Mouse (Mus musculus) kidney, postnatal 0 days (tissue): ENCODE measurements around the gene Cabin1. TPM values are rescaled to one million over a fixed set of nuclear protein-coding genes. Genes with fewer than 3 reads are reported as not detected.

Experiments used
- ATAC-seq: fragments of 200-750 bp; cut with Nextera tagmentation; replicated peaks from 2 replicates; pipeline ENCODE4 v1.8.0; 2017; ENCODE audit warnings: low read depth, moderate number of reproducible peaks, moderate TSS enrichment, moderate library complexity; ENCODE audit not compliant: low FRiP score
- DNase-seq: peaks from one replicate; pipeline ENCODE4 v3.0.0-alpha.2; 2016; ENCODE audit warnings: low spot score
- H3K27ac ChIP-seq: fragments of 300-500 bp; sonication (generic); 2 replicates; pipeline ENCODE4 v1.5.1; 2014; ENCODE audit warnings: mild to moderate bottlenecking
- H3K27me3 ChIP-seq: fragments of 300-500 bp; sonication (generic); 2 replicates; pipeline ENCODE4 v1.6.1; 2014; ENCODE audit warnings: low read length, mixed read lengths; ENCODE audit not compliant: insufficient read depth
- H3K36me3 ChIP-seq: fragments of 300-500 bp; sonication (generic); 2 replicates; pipeline ENCODE4 v1.6.1; 2014; ENCODE audit warnings: low read length, mixed read lengths; ENCODE audit not compliant: insufficient read depth
- H3K4me1 ChIP-seq: fragments of 300-500 bp; sonication (generic); replicated peaks from 2 replicates; pipeline ENCODE4 v1.6.1; 2014; ENCODE audit warnings: antibody characterized with exemption, low read length, mixed read lengths; ENCODE audit not compliant: insufficient read depth
- H3K4me2 ChIP-seq: fragments of 300-500 bp; sonication (generic); 2 replicates; pipeline ENCODE4 v1.6.1; 2014; ENCODE audit warnings: mild to moderate bottlenecking, low read length, moderate library complexity, mixed read lengths
- H3K4me3 ChIP-seq: fragments of 300-500 bp; sonication (generic); replicated peaks from 2 replicates; pipeline ENCODE4 v1.5.1; 2014; ENCODE audit warnings: low read depth, low read length
- H3K9ac ChIP-seq: fragments of 300-500 bp; sonication (generic); 2 replicates; pipeline ENCODE4 v1.6.1; 2014; ENCODE audit warnings: low read depth, low read length
- H3K9me3 ChIP-seq: fragments of 300-500 bp; sonication (generic); replicated peaks from 2 replicates; pipeline ENCODE4 v1.6.1; 2016; ENCODE audit warnings: low read length, inconsistent platforms, mixed read lengths
- CTCF ChIP-seq: IDR thresholded peaks from 2 replicates; pipeline ENCODE4 v1.5.1; 2016; ENCODE audit warnings: antibody characterized with exemption, low read depth, mild to moderate bottlenecking, moderate library complexity
- WGBS: fragments of 180-500 bp; shearing (Covaris S2); extraction: QIAGEN DNeasy Blood & Tissue Kit; methylation state at CpG from one replicate; pipeline ENCODE4 v1.1.7; 2014; 5-methylcytosine and 5-hydroxymethylcytosine counted together
- polyA plus RNA-seq: library from polyadenylated mRNA; unstranded; fragments of >200 nt; fragmentation: Nextera tagmentation; extraction: Ambion mirVana; gene quantifications from 2 replicates; pipeline ENCODE4 v1.2.1, GENCODE M21; 2015

Cabin1 gene
- polyA plus RNA-seq, 1 experiment from 2014 or later = 24.0 TPM

DNA sequence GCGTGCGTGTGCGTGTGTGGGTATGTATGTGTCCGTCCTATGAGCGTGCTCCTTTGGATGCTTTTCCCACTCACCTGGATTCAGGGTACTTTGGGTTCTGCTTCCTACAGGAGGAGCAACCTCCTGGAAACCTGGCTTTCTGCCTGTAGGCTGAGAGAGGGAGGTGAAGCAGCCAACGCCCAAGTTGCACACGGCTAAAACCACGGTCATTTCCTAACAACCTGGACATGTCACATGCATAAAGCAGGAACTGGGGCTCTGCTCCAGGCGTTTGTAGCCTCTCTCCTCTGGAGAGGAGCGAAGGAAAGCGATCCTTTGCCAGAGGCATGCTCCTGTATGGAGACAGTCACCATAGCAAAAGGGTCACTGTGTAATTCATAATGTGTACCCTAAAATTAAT lies 7.4 kb downstream of the Cabin1 start:
- H3K4me2 ChIP-seq = no peak overlapping the region
- no peak overlapping the region for H3K4me3 ChIP-seq
- no peak for DNase-seq
- no peaks in the 10 kb centered on the region for H3K9me3 ChIP-seq
- no peak for TF ChIP-seq CTCF
- no peaks in the 10 kb centered on the region for H3K4me1 ChIP-seq
- ATAC-seq = no peak
- WGBS = 94% methylated on average over 11 of the region's 11 CpGs
- H3K9ac ChIP-seq = no peak overlapping the region
- peaks cover 41% of the 10 kb centered on the region for H3K36me3 ChIP-seq
- H3K27ac ChIP-seq = no peak overlapping the region
- H3K27me3 ChIP-seq = no peaks in the 10 kb centered on the region

GRCm38 (mm10) chr10:75744017-75744416 lies 20.1 kb downstream of the Cabin1 start:
- no peak overlapping the region for H3K9ac ChIP-seq
- peak; percentile 86 for DNase-seq
- peaks cover 67% of the 10 kb centered on the region for H3K36me3 ChIP-seq
- TF ChIP-seq CTCF = peak; percentile 98
- no peak overlapping the region for H3K4me2 ChIP-seq
- no peaks in the 10 kb centered on the region for H3K27me3 ChIP-seq
- WGBS = 47% methylated on average over 3 of the region's 3 CpGs
- H3K9me3 ChIP-seq = no peaks in the 10 kb centered on the region
- peak; percentile 65 for ATAC-seq
- H3K4me3 ChIP-seq = no peak overlapping the region
- H3K4me1 ChIP-seq = no peaks in the 10 kb centered on the region
- H3K27ac ChIP-seq = no peak overlapping the region

- 86% methylated on average over 12 of the region's 12 CpGs for WGBS
- peaks cover 71% of the 10 kb centered on the region for H3K36me3 ChIP-seq
- no peak for TF ChIP-seq CTCF
Observed at GRCm38 (mm10) chr10:75743369-75743768, 20.8 kb downstream of the Cabin1 start.

DNA sequence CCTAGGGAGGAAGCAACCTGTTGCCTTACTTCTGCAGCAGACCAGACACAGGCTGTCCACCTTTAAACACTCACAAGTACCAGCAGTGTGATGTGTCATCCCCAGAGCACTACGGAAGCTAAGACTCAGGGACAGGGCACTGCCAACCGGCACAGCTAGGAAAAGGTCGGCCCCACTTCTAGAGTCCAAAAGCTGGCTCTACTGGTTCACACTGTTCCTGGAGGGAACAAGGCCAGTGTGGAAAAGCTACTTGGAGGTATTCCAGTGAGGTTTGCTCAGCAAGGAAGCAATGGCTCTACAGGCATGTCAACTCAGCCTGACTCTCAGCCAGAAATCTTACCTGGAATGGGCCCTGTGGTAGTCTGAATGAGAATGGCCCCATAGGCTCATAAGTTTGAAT lies 23.3 kb downstream of the Cabin1 start:
- H3K27me3 ChIP-seq = no peaks in the 10 kb centered on the region
- DNase-seq (no peak), ATAC-seq (no peak)
- no peak overlapping the region for H3K4me3 ChIP-seq
- peaks cover 61% of the 10 kb centered on the region for H3K36me3 ChIP-seq
- no peaks in the 10 kb centered on the region for H3K4me1 ChIP-seq
- H3K27ac ChIP-seq = no peak overlapping the region
- WGBS = 96% methylated on average over 3 of the region's 3 CpGs
- H3K9ac ChIP-seq = no peak overlapping the region
- H3K4me2 ChIP-seq = no peak overlapping the region
- TF ChIP-seq CTCF = no peak
- H3K9me3 ChIP-seq = no peaks in the 10 kb centered on the region

More at GRCm38 (mm10) chr10:75743369-75743768, 20.8 kb downstream of the Cabin1 start:
- Histone ChIP-seq H3K27me3 (no peaks in the 10 kb centered on the region), H3K27ac (no peak overlapping the region), H3K9me3 (no peaks in the 10 kb centered on the region), H3K9ac (no peak overlapping the region), H3K4me3 (no peak overlapping the region), H3K4me2 (no peak overlapping the region), H3K4me1 (no peaks in the 10 kb centered on the region)
- ATAC-seq (no peak), DNase-seq (no peak)

DNA sequence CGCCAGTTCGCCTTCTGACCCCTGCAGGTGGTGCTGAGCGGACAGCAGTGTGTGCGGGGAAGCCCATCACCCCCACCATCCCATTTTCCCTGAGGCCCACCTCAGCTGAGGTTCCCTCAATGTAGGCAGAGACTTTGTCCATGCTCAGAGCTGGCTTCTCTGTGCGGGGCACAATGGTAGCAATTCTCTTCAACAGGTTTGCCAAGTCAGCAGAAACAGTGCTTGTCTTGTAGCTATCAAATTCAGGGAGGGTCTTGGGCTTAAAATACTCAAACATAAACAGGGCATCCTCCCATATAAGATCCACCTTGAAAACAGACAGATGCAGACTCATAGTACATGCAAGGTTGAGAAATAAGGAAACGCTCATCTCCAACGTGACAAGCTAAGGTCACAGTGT lies 38.7 kb downstream of the Cabin1 start:
- Histone ChIP-seq H3K9ac (no peak overlapping the region), H3K27me3 (no peaks in the 10 kb centered on the region), H3K36me3 (peaks cover 67% of the 10 kb centered on the region), H3K4me1 (no peaks in the 10 kb centered on the region), H3K4me3 (no peak overlapping the region), H3K27ac (no peak overlapping the region), H3K9me3 (no peaks in the 10 kb centered on the region), H3K4me2 (no peak overlapping the region)
- no peak for DNase-seq
- ATAC-seq = no peak
- WGBS = 90% methylated on average over 7 of the region's 7 CpGs
- no peak for TF ChIP-seq CTCF

- Histone ChIP-seq H3K27ac (no peak overlapping the region), H3K4me2 (no peak overlapping the region), H3K36me3 (peaks cover 42% of the 10 kb centered on the region), H3K27me3 (no peaks in the 10 kb centered on the region), H3K9ac (no peak overlapping the region), H3K4me3 (no peak overlapping the region), H3K9me3 (no peaks in the 10 kb centered on the region), H3K4me1 (no peaks in the 10 kb centered on the region)
- ATAC-seq (no peak), DNase-seq (no peak)
- no peak for TF ChIP-seq CTCF
- WGBS = 82% methylated on average over 5 of the region's 5 CpGs
Observed at GRCm38 (mm10) chr10:75720215-75720614, 43.9 kb downstream of the Cabin1 start.

GRCm38 (mm10) chr10:75714795-75715194 lies 49.3 kb downstream of the Cabin1 start:
- H3K9ac ChIP-seq = no peak overlapping the region
- ATAC-seq (0 out of 2 replicates have a peak, but pooled peaks have one; percentile 54), DNase-seq (no peak)
- no peaks in the 10 kb centered on the region for H3K4me1 ChIP-seq
- H3K36me3 ChIP-seq = peaks cover 32% of the 10 kb centered on the region
- 81% methylated on average over 3 of the region's 3 CpGs for WGBS
- H3K4me2 ChIP-seq = no peak overlapping the region
- H3K4me3 ChIP-seq = no peak overlapping the region
- H3K27ac ChIP-seq = no peak overlapping the region
- H3K9me3 ChIP-seq = no peaks in the 10 kb centered on the region
- no peaks in the 10 kb centered on the region for H3K27me3 ChIP-seq
- TF ChIP-seq CTCF = no peak
